Mouse (Mus musculus) C2C12 (cell line): ENCODE measurements around the gene Kif26a. TPM values are rescaled to one million over a fixed set of nuclear protein-coding genes. Genes with fewer than 3 reads are reported as not detected.

Source experiments
- H3K27me3 ChIP-seq: one replicate; pipeline ENCODE4 v1.6.1; 2011; ENCODE audit not compliant: control insufficient read depth, insufficient read depth, insufficient read length
- H3K36me3 ChIP-seq: one replicate; pipeline ENCODE4 v1.6.1; 2011; ENCODE audit not compliant: control insufficient read depth, insufficient read depth
- H3K4me3 ChIP-seq: one replicate; pipeline ENCODE4 v1.5.1; 2011; ENCODE audit warnings: mild to moderate bottlenecking, control low read depth; ENCODE audit not compliant: poor library complexity, insufficient read depth, severe bottlenecking
- H3K79me2 ChIP-seq: one replicate; pipeline ENCODE4 v1.6.1; 2011; ENCODE audit not compliant: control insufficient read depth, insufficient read depth
- H3K79me3 ChIP-seq: one replicate; pipeline ENCODE4 v1.6.1; 2011; ENCODE audit warnings: low read depth, control low read depth
- H3ac ChIP-seq: one replicate; pipeline ENCODE3; 2011; ENCODE audit warnings: low read depth; ENCODE audit not compliant: control insufficient read depth, insufficient read length
- CEBPB ChIP-seq: IDR thresholded peaks from one replicate; pipeline ENCODE4 v1.6.1; 2011; ENCODE audit warnings: low read depth, mild to moderate bottlenecking, control low read depth, moderate library complexity
- CTCF ChIP-seq: IDR thresholded peaks from one replicate; pipeline ENCODE4 v1.5.1; 2011; ENCODE audit not compliant: control insufficient read depth, insufficient read depth, insufficient read length
- FOSL1 ChIP-seq: IDR thresholded peaks from one replicate; pipeline ENCODE4 v1.8.0; 2011; ENCODE audit warnings: mild to moderate bottlenecking, low read length; ENCODE audit not compliant: poor library complexity, insufficient read depth, severe bottlenecking
- MAX ChIP-seq: IDR thresholded peaks from one replicate; pipeline ENCODE4 v1.6.1; 2011; ENCODE audit warnings: mild to moderate bottlenecking, control low read depth
- MYOD1 ChIP-seq: IDR thresholded peaks from one replicate; pipeline ENCODE4 v1.6.1; 2011; ENCODE audit warnings: low read depth; ENCODE audit not compliant: control insufficient read depth, insufficient read length
- MYOG ChIP-seq: IDR thresholded peaks from one replicate; pipeline ENCODE4 v1.6.1; 2011; ENCODE audit not compliant: control insufficient read depth, insufficient read length; ENCODE audit errors: extremely low read depth
- USF1 ChIP-seq: IDR thresholded peaks from one replicate; pipeline ENCODE4 v1.6.1; 2011; ENCODE audit warnings: low read depth, mild to moderate bottlenecking, control low read depth, moderate library complexity
- polyA plus RNA-seq: library from polyadenylated mRNA; unstranded; fragments of >200 nt; fragmentation: generic; extraction: Trizol; gene quantifications from one replicate; pipeline ENCODE4 v1.2.1, GENCODE M21; 2012; ENCODE audit warnings: missing spikeins

Kif26a gene
- polyA plus RNA-seq, 1 experiment: not detected

DNA sequence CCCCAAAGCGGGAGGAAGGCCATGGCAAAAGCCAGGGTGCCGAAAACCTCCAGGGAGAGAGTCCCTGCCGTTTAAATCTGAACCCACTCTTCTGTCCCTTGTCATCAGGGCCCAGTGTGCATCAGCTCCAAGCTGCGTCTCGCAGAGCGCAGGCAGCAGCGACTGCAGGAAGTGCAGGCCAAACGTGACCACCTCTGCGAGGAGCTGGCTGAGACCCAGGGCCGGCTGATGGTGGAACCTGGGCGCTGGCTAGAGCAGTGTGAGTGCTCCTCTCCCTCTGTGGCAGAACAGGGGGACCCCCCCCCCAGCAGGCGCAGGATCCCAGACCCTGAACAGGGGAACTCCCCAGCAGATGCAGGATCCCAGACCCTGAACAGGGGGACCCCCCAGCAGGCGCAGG, 33.7 kb downstream of the Kif26a start:
- TF ChIP-seq MYOG: no peak
- TF ChIP-seq CEBPB: no peak
- no peak for TF ChIP-seq MYOD1
- no peak for TF ChIP-seq CTCF
- no peak for TF ChIP-seq FOSL1
- TF ChIP-seq USF1: no peak
- TF ChIP-seq MAX: no peak
- Histone ChIP-seq H3K36me3 (no peaks in the 10 kb centered on the region), H3ac (no peak overlapping the region), H3K4me3 (no peak overlapping the region), H3K79me2 (no peaks in the 10 kb centered on the region), H3K79me3 (no peaks in the 10 kb centered on the region), H3K27me3 (peaks cover 78% of the 10 kb centered on the region)

DNA sequence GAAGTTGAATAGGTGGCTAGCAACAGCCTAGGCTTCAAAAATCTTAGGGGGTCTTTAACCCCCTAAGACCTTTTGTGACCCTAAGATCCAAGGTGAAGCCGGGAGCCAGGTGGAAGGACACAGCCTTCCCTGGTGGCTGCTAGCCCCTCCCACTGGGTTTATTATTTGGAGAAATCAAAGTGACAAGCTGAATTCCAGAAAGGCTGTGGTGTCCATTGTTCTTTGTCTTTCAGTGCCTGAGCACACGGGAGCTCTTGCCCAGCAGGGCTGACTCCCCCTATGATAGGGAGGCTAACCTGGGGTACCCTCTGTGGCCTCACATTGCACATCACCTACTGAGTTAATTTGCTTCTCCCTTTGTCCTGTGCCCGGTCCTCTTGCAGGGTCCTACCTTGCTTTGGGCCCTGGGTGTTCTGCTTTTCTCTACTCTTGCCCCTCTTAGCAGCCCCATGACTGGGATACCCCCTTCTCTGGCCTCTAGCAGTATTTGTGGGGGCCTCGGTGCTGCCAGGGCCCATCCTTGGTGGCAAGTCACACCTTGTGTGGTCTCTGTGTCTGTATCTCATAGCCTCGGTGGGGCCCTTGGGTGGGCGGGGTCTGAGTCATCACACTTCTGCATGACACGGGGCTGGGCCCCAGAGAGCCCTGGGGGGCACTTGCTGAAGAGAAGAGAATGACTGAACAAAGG, 36.1 kb downstream of the Kif26a start:
- Histone ChIP-seq H3K79me3 (no peaks in the 10 kb centered on the region), H3K36me3 (no peaks in the 10 kb centered on the region), H3K4me3 (no peak overlapping the region), H3K79me2 (no peaks in the 10 kb centered on the region), H3ac (no peak overlapping the region), H3K27me3 (peaks cover 70% of the 10 kb centered on the region)
- TF ChIP-seq MYOD1 (no peak), MAX (no peak), USF1 (no peak), CTCF (no peak), FOSL1 (no peak), CEBPB (no peak)

DNA sequence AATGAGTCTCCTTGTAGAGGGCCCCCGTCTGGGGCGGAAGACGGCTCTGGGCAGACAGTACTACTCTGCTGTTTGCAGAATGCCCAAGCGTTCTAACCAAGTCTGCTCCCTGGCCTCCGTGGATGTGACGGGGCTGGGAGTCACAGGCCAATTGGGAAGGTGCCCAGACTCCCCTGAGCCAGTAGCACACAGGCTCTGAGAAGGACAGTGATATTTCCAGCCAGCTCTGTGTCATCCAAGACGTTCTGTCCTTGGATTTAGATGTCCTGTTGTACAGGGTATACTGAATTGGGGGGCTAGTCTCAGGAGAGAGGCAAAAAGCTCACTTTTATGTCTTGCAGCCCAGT, 36.6 kb downstream of the Kif26a start:
- Histone ChIP-seq H3K79me3 (no peaks in the 10 kb centered on the region), H3K4me3 (no peak overlapping the region), H3K27me3 (peaks cover 70% of the 10 kb centered on the region), H3ac (no peak overlapping the region), H3K79me2 (no peaks in the 10 kb centered on the region), H3K36me3 (no peaks in the 10 kb centered on the region)
- TF ChIP-seq FOSL1: no peak
- TF ChIP-seq USF1: no peak
- no peak for TF ChIP-seq MYOG

DNA sequence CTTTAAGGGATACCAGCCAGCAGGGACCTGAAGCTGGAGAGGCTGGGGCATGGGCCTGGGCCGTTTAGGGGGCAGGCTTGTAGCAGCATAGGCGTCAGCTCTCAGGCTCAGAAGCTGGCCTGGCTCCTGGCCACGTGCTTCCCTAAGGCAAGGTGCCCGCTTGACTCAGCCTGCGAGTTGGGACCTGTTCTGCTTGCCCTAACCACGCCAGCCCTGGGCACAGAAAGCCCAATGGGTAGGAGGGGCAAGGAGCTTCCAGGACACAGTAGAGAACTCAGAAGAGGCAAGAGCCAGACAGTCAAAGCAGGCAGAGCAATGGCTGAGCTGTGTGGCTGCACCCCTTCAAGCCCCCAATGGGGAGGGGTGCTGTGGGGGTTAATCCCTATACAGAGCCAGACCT, 37.7 kb downstream of the Kif26a start:
- TF ChIP-seq FOSL1: no peak
- no peak for TF ChIP-seq MYOD1
- TF ChIP-seq MAX: no peak
- no peak for TF ChIP-seq CEBPB
- no peak for TF ChIP-seq USF1
- no peak for TF ChIP-seq MYOG
- no peak for TF ChIP-seq CTCF
- no peak overlapping the region for H3ac ChIP-seq
- no peaks in the 10 kb centered on the region for H3K36me3 ChIP-seq
- H3K79me2 ChIP-seq: no peaks in the 10 kb centered on the region
- H3K27me3 ChIP-seq: peaks cover 68% of the 10 kb centered on the region
- no peak overlapping the region for H3K4me3 ChIP-seq
- no peaks in the 10 kb centered on the region for H3K79me3 ChIP-seq

DNA sequence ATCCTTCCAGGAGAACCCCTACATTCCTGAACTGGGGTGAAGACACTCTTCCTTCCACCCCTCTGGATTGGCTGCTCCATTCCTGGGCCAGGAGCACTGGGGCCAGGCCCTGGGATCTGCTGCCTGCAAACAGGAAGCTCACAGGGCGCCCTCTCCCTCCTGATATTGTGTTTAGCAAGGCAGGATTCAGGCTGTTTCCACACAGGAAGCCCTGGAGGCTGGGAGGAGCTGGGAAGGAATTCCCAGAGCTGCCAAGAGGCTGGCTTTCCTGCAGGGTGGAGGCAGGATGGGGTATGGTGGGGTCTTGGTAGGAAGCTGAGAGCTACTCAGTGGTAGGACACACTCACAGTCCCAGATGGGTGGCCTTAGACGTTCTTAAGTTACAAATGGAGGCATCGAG, 38.4 kb downstream of the Kif26a start:
- Histone ChIP-seq H3K79me3 (no peaks in the 10 kb centered on the region), H3K27me3 (peaks cover 68% of the 10 kb centered on the region), H3ac (no peak overlapping the region), H3K79me2 (no peaks in the 10 kb centered on the region), H3K4me3 (no peak overlapping the region), H3K36me3 (no peaks in the 10 kb centered on the region)
- no peak for TF ChIP-seq MAX

DNA sequence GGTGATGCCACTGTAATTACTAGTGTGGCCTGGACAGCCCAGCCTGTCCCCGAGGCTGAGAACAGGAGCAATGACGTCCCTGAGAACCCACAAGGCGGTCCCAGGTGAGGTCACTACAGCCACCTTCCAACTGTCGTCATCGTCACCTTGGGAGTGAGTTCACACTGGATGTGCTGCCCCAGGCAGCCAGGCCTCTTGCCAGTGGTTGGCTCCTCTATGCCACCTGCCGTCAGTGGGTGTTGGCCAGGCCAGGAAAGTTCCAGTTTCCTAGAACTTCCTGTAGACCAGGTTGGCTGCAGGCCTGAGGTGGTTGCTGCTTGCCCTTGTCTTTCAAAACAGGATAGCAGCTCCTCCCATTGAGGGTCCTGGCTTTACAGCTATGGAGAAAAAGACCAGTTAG, 40.9 kb downstream of the Kif26a start:
- Histone ChIP-seq H3K79me3 (no peaks in the 10 kb centered on the region), H3K79me2 (no peaks in the 10 kb centered on the region), H3K27me3 (peaks cover 76% of the 10 kb centered on the region), H3K4me3 (no peak overlapping the region), H3K36me3 (no peaks in the 10 kb centered on the region), H3ac (no peak overlapping the region)
- TF ChIP-seq FOSL1 (no peak), MYOG (no peak), CEBPB (no peak), MYOD1 (no peak), MAX (no peak), CTCF (no peak), USF1 (no peak)
